Mouse (Mus musculus) midbrain, embryonic 14.5 days (tissue): ENCODE data around the gene Gm43518. TPM values are rescaled to one million over a fixed set of nuclear protein-coding genes. Genes with fewer than 3 reads are reported as not detected.

Experiments
- ATAC-seq: fragments of 200-750 bp; cut with Nextera tagmentation; 2 replicates; pipeline ENCODE4 v1.8.0; 2017; ENCODE audit warnings: moderate number of reproducible peaks, moderate library complexity; ENCODE audit not compliant: low FRiP score, low TSS enrichment
- DNase-seq: peaks from one replicate; pipeline ENCODE4 v3.0.0-alpha.2; 2015
- H3K27ac ChIP-seq: fragments of 300-500 bp; sonication (generic); replicated peaks from 2 replicates; pipeline ENCODE4 v1.5.1; 2014; ENCODE audit warnings: mild to moderate bottlenecking, low read depth, low read length, moderate library complexity
- H3K27me3 ChIP-seq: fragments of 300-500 bp; sonication (generic); 2 replicates; pipeline ENCODE4 v1.6.1; 2014; ENCODE audit warnings: low read length, control low read depth, mixed read lengths; ENCODE audit not compliant: control insufficient read depth, insufficient read depth
- H3K36me3 ChIP-seq: fragments of 300-500 bp; sonication (generic); 2 replicates; pipeline ENCODE4 v1.6.1; 2014; ENCODE audit warnings: low read length, control low read depth; ENCODE audit not compliant: control insufficient read depth, insufficient read depth
- H3K4me1 ChIP-seq: fragments of 300-500 bp; sonication (generic); 2 replicates; pipeline ENCODE4 v1.6.1; 2014; ENCODE audit warnings: mild to moderate bottlenecking, antibody characterized with exemption, low read length, control low read depth; ENCODE audit not compliant: control insufficient read depth, insufficient read depth
- H3K4me2 ChIP-seq: fragments of 300-500 bp; sonication (generic); 2 replicates; pipeline ENCODE4 v1.6.1; 2014; ENCODE audit warnings: mild to moderate bottlenecking, low read length, moderate library complexity
- H3K4me3 ChIP-seq: fragments of 300-500 bp; sonication (generic); replicated peaks from 2 replicates; pipeline ENCODE4 v1.5.1; 2014; ENCODE audit warnings: low read depth, low read length
- H3K9ac ChIP-seq: fragments of 300-500 bp; sonication (generic); replicated peaks from 2 replicates; pipeline ENCODE4 v1.6.1; 2014; ENCODE audit warnings: mild to moderate bottlenecking, low read length, moderate library complexity
- H3K9me3 ChIP-seq: fragments of 300-500 bp; sonication (generic); 2 replicates; pipeline ENCODE4 v1.6.1; 2016; ENCODE audit warnings: low read length, control low read depth, mixed read lengths; ENCODE audit not compliant: control insufficient read depth
- WGBS: fragments of 180-500 bp; shearing (Covaris S2); extraction: QIAGEN DNeasy Blood & Tissue Kit; methylation state at CpG from one replicate; pipeline ENCODE4 v1.1.7; 2014; 5-methylcytosine and 5-hydroxymethylcytosine counted together
- polyA plus RNA-seq: library from polyadenylated mRNA; unstranded; fragments of >200 nt; fragmentation: Nextera tagmentation; extraction: Ambion mirVana; gene quantifications from 2 replicates; pipeline ENCODE4 v1.2.1, GENCODE M21; 2014

Gene Gm43518
- polyA plus RNA-seq, 1 experiment from 2014 or later: 2.0 TPM

DNA sequence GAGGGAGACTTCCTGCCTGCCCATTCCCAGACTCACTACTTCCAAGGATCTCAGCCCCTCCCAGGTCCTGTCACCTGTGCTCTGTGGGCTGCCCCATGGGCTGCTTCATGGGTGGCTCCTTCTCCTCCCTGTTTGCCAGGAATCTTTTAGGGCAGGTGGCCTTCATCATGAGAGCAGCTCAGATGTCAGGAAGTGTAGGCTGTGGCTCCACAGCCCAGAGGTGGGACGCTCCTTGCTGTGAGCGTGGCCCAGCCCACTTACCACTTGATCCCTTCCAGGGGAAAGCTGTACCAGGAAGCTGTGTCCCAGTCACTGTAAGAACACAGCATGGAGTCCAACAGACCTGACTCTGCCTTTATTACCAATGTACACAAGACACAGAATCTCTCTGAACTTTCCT lies 59.7 kb downstream of the Gm43518 start:
- no peaks in the 10 kb centered on the region for H3K36me3 ChIP-seq
- H3K4me3 ChIP-seq: no peak overlapping the region
- H3K9ac ChIP-seq: no peak overlapping the region
- H3K27ac ChIP-seq: no peak overlapping the region
- DNase-seq (no peak), ATAC-seq (no peak)
- no peak overlapping the region for H3K4me2 ChIP-seq
- H3K4me1 ChIP-seq: peaks cover 7% of the 10 kb centered on the region; the same call in 1 of the 2 replicates
- no peaks in the 10 kb centered on the region for H3K9me3 ChIP-seq
- WGBS: 90% methylated on average over 2 of the region's 2 CpGs
- H3K27me3 ChIP-seq: no peaks in the 10 kb centered on the region

DNA sequence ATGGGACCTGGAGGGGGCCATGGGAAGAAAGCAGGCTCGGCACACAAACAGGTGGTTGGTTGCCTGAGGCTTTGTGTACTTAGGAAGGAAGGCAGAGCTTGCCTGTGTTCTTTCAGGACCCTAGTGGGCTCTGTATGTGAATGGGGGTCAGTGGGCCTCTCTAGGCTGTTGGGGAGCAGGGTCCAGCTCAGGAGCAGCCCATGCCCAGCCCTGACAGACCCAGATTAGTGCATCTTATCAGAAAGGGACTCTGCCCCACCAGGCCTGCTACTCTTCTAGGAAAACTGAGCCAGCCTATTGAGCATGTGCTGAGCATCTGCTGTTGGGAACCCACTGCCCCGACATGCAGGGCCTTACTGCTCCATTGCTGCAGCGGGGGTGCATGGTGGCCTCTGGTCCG lies 60.3 kb downstream of the Gm43518 start:
- Histone ChIP-seq H3K9me3 (no peaks in the 10 kb centered on the region), H3K9ac (no peak overlapping the region), H3K27me3 (no peaks in the 10 kb centered on the region), H3K4me2 (no peak overlapping the region), H3K4me3 (no peak overlapping the region), H3K27ac (no peak overlapping the region), H3K4me1 (peaks cover 7% of the 10 kb centered on the region; the same call in 1 of the 2 replicates), H3K36me3 (no peaks in the 10 kb centered on the region)
- WGBS: 84% methylated on average over 4 of the region's 4 CpGs
- ATAC-seq (no peak), DNase-seq (no peak)

Other genes starting within 250 kb of the Gm43518 start
- 73.0 and 75.1 TPM in 2 replicates for gene Clip1, start 242.8 kb upstream of the Gm43518 start, polyA plus RNA-seq
- gene Zcchc8, start 206.3 kb upstream of the Gm43518 start, polyA plus RNA-seq: 56.5 and 80.0 TPM in 2 replicates
- 137 and 138 TPM in 2 replicates for gene Rsrc2, start 178.0 kb upstream of the Gm43518 start, polyA plus RNA-seq
- gene Kntc1, start 177.7 kb upstream of the Gm43518 start, polyA plus RNA-seq: 4.0 and 5.6 TPM in 2 replicates
- 0.11 TPM in 1 of 2 replicates, not detected in the other for gene Hcar2, start 61.9 kb upstream of the Gm43518 start, polyA plus RNA-seq
- 0.08 and 0.41 TPM in 2 replicates for gene Hcar1, start 47.4 kb upstream of the Gm43518 start, polyA plus RNA-seq
- 118 and 132 TPM in 2 replicates for gene Denr, start 20.2 kb upstream of the Gm43518 start, polyA plus RNA-seq
- 4.3 and 4.6 TPM in 2 replicates for gene Ccdc62, start 3.3 kb downstream of the Gm43518 start, polyA plus RNA-seq
- gene Hip1r, start 46.2 kb downstream of the Gm43518 start, polyA plus RNA-seq: 22.5 and 24.7 TPM in 2 replicates
- gene Vps37b, start 104.9 kb downstream of the Gm43518 start, polyA plus RNA-seq: 58.0 and 72.4 TPM in 2 replicates
- gene Abcb9, start 168.4 kb downstream of the Gm43518 start, polyA plus RNA-seq: 10.9 and 11.6 TPM in 2 replicates
- gene Ogfod2, start 184.9 kb downstream of the Gm43518 start, polyA plus RNA-seq: 19.7 and 20.7 TPM in 2 replicates
- 65.2 and 72.3 TPM in 2 replicates for gene Arl6ip4, start 188.7 kb downstream of the Gm43518 start, polyA plus RNA-seq